Mouse (Mus musculus): ENCODE measurements around the gene Lck.

Lck gene

DNA sequence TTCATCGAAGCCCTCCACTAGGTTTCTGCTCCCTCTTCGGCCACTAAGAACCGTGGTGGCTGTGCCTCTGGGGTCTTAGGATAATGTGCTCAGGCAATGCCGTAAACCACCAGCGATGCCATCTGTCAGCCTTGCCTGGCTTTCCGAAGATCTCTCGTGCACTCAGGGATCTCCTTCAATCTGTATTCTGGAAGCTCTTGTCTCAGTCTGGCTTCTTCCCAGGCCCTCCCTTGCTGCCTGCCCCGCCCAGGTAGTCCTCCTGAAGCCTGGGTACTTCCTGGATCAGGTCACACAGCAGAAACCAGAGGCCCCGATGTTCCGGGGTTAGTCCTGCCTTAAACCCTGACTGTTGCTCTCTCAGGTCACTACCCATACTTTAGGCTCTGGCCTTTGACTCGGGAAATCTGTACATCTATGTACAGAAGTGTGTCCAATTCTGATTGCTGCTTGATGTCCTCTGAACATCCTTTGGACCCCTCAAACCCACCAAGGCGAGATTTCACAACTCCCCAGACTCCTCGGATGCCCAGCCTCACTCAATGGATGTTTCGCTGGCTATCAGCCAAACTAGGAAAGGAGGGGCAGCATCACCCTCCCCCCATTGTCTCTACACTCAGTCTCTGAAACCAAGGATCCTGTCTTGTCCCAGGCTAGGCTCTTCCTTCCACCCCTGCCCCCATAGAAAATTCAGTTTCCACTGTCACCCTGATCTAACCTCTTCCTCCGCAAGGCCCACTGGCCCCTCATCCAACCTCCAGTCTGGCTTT lies 64.4 kb downstream of the Lck start:
- DNase-seq (ENCODE audit: low spot score), result no peak

DNA sequence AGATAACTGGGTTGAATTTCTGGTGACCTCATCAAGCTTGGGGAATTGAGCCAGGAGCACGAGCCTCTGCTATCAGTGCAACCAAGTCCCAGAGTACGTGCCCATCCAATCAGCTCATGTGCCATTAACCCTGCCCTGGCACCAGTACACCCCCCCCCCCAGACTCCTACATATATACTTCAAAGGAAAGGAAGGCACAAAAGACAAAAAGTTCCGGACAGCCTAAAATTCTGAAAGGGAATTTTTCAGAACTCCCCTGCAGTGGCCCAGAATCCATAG lies 65.3 kb downstream of the Lck start:
- no peak for DNase-seq (ENCODE audit: low spot score)

DNA sequence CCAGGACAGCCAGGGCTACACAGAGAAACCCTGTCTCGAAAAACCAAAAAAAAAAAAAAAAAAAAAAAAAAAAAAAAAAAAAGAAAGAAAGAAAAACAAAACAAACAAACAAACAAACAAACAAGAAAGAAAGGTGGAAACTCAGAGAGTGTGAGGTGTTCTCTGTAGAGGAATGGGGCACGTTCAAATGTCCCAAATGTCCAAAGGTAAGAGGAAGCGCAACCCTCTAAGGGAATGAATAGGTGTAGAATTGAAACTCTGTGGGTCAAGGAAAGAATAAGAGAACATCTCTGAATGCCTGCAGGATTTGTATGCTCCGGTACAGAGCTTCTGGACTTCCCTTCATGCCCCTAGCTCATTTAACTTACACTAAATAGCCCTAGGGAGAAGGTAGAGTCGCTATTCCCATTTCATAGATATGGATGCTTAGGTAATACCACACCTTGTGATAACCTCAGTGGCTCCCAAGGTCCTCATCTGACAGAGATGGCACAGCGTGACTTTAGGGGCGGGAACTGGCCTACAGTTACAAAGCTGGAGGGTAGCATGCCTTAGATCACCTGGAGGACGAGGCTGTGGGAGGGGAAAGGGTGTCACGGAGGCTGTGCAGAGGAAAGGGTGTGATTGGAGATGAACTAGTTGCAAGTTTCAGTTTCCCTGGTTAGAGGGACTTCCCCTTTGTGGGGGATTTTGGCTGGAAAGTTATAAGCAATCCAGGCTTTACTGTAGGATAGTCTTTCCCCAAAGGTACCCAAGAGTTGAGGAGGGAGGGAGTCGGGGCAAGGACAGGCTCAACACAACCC lies 65.8 kb downstream of the Lck start:
- no peak for DNase-seq (ENCODE audit: low spot score)

DNA sequence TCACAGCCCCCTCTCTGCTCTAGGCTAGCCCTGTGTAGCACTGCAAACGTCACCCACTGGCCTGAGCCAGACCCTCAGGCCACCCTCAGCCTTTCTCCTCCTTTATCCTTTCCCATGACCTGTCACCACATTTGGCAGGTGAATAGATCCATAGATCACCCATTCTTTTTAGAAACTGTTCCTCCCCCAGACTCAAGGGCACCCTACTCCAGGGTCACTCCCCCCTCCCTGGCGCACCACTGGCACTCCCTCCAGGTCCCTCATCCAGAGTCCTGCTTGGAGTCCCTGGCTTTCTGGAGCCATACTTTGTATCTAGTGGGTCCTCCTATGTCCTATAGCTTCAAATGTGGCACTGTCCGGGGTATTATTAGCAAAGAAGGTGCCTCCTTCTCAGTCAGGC lies 67.9 kb downstream of the Lck start:
- no peak for DNase-seq (ENCODE audit: low spot score)

DNA sequence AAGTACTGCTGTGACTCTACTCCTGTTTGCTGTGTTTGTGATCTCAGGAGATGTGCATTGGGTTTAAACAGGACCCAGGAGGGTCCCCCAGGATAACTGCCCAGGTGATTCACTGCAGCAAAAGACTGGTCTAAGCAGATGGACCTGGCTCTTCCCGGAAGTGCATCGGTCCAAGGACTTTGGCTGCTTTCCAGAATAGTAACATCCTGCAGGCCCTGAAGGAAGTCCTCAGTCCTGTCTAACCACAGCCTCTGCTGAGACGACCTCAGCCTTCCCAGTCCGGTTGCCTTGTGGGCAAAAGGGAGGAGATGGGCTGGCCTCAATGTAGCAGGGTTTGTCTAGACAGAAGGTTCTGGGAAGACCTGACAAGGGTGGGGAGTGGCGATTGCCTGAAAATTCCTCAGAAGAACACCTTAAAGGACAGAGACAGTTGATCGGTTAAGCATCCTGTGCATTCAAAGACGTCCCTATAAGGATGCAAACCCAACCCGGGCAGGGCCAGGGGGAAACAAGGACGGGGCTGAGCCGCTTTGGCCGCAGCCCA lies 70.5 kb downstream of the Lck start:
- no peak for DNase-seq (ENCODE audit: low spot score)

DNA sequence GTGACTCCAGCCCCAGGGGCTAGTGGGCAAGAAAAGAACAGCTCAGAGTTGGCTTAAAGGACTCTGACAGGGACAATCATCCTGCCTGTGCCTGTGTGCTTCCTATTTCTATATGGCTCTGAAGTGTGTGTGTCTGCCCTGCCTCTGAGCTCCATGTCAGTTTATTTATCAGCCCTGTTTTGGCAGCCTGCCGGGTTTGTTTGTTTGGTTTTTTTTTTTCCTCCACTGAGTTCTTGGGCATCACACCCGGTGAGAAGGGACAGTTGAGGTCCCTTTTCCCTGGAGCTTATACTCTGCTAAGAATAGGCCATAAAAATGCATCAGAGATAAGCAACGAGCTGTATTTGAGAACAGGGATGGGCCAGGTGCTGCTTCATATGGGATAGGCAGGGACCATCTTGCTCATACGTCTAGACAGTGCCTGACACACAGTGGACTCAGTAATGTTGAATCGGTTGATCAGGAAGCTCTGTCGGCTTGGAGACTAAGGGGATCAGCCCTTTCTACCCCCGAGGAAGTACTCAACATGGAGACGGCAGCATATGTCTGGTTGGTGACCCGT lies 71.0 kb downstream of the Lck start:
- DNase-seq (ENCODE audit: low spot score), result no peak

DNA sequence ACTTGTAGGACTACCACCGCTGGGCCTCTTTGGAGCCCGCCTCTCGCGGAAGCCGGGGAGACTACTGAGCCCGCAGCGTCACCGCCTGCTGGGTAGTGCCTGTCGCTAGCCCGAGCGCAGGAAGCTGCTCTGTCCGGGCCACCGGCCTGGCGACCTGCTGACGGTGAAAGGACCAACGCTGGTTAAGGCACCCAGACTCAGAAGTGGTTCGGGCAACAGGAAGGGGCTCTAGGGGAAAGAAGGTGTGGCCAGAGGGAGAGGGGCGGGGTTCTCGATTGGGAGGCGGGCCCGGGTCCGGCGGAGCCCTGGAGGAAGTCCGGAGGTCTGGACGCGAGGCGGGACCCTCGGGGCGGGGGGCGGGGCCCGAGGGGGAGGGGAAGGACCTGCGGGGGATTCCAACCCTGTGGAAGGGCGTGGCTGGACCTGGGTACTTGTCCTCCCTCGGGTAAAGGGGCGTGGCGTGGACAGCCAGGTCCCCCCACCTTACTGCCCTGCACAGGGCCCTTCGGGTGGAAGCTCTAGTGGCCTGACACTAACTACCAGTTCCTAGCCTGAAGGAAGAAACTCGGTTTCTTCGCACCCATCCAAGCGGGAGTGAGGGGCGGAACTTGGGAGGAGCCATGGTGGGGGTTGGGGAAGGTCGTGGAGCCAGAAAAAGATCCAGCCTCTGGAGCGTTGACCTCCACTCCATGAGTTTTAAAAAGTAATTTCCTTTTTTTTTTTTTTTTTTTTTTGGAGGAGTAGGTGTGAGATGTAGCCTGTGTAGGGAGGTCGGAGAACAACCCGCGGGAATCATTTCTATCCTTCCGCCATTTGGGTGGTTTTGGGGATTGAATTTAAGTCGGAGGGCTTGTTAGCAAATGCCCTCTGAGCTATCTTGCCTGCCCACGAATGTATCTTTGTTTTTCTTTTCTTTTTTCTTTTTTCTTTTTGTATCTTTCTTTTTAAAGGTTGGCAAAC lies 72.6 kb downstream of the Lck start:
- peak; percentile 85 for DNase-seq (ENCODE audit: low spot score)

DNA sequence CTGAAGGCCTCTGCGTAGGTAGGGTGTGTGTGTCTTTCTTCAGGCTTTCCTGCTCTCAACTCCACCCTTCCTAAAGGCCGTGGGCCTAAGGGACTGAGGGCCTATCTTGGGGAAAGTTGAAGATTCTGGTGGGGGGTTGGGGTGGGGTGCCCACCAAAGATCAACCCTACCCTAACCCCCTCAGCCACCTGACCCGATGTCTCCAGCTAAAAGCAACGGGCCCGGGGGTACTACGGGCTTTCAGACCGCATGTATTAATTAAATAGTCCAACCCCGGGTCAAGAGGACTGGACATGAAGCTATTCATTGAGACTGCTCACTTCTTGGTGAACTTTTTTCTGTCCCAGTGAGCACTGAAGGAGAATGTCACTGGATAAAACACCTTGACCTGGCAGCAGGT lies 73.4 kb downstream of the Lck start:
- DNase-seq (ENCODE audit: low spot score), result no peak

DNA sequence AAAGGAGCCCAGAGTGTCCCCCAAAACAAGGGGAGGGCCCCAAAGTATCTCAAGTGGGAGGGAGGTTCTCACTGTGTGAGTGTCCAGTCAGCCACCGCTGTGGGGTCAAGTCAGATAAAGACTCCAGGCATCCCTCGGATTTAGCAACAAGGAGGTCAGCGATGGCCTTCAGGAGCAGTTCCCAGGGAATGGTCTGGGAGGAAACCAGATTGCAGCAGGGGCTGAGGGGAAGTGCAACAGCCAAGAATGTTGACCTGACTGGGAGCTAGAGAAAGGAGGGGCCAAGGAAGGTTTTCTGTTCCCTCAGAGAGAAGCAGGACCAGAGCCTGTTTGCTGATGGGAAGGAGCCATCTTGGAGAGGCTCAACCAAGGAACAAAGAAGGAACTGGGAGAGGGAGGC lies 74.5 kb downstream of the Lck start:
- no peak for DNase-seq (ENCODE audit: low spot score)
